Mouse (Mus musculus) brain, embryonic 14.5 days (tissue): ENCODE data around the gene Klb.

Experiments used
- CTCF ChIP-seq: fragments of 200-500 bp; IDR thresholded peaks from 2 replicates; pipeline ENCODE4 v1.5.1; 2012; ENCODE audit warnings: inconsistent platforms, mild to moderate bottlenecking, moderate library complexity, borderline replicate concordance; ENCODE audit not compliant: insufficient read depth, insufficient read length; ENCODE audit errors: extremely low read depth
- POLR2A ChIP-seq: fragments of 200-500 bp; IDR thresholded peaks from 2 replicates; pipeline ENCODE4 v1.6.1; 2012; ENCODE audit warnings: mild to moderate bottlenecking, inconsistent platforms, borderline replicate concordance; ENCODE audit not compliant: poor library complexity, insufficient read depth, insufficient read length, severe bottlenecking; ENCODE audit errors: extremely low read depth

DNA sequence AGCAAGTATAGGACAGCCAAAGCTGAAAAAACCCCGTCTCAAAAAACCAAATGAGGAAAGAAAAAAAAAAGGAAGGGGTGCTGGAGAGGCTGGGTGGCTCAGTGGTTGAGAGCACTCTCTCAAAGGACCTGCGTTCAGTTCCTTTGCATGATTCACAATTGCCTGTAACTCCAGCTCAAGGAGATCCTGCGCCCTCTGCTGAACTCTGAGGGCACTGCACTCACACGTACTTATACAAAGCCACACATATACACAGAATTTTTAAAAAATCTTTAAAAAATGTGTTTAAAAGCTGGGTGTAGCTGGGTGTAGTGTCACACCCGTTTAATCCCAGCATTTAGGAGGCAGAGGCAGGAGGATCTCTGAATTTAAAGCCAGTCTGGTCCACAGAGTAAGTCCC is 6.9 kb downstream of the Klb start:
- TF ChIP-seq CTCF, result no peak
- no peak for TF ChIP-seq POLR2A
